Mouse (Mus musculus) cerebellum, adult 9-11 months (tissue): ENCODE measurements at regions not wholly inside any gene's neighbourhood (a gene's known extent, or its start where the extent isn't known, plus 50 kb on each side); places are given as distances from the start of the nearest gene placed in this dataset.

Source experiments
- DNase-seq: peaks from one replicate; pipeline ENCODE4 v3.0.0; 2022

DNA sequence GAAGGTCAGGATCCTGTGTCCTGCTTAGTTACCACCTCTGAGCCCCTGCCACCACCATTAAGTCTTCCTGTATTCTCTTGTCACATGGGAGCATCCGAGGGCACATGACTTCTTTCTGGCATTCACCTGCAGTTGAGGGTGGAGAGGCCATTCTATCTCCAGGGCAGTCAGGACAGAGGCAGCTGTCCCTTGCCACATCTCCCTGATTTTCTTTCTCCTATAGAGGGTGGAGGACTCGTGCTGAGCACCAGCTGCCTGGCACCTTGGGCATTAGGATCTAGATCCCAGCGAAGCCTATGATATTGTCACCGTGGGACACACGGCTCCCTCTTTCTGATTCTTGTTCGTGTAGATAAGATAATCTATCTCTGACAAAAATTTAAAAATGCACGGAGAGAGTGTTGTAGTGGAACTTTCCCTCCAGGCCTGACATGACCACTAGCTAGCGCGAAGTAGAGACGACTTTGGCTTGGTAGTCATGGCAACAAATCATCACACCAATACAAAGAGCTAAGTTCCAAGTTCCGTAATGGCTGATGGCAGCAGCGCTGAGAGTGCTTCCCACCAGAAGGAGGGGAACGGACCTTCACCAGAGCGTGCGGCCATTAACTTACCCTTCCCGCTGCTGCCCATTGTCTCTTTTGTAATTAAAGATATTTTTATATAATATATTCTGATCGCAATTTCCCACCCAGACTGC, 137.7 kb downstream of the Ipmk start:
- DNase-seq: no peak

DNA sequence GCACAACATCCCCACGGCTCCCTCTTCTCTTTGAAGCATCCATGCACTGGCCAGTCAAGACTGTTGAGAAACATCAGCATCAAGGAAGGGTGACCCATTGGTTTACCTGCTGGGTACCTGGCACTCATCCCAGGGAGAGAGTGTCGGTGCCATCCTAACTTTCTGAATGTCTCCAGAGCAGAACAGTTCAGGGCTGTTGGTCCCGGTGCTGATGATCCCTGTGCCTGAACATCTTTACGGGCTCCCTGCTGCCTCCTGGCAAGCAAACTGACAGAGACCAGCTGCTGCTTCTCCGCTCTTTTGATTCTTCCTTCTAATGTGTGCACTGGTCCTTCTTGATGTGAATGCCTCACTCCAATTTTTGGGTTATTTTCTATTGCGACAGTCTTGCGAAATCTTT, 142.2 kb downstream of the Ipmk start:
- no peak for DNase-seq

DNA sequence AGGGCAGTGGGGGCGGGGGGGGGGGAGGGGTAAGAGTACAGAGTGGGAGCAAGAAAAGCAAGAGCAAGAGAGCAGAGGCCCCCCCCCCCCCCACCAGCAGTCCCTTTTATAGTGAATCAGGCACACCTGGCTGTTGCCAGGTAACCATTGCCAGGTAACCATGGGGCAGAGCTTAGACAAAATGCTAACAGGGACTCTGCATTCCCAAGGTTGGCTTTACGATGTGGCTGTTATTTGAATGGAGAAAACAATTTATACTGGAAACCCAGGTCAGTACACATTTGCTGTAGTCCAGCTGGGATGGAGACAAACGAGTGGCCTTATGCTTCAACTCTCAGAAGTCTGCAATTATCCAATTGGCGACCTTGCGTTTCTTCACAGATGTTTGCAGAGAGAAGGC, 154.5 kb downstream of the Ipmk start:
- DNase-seq: no peak

DNA sequence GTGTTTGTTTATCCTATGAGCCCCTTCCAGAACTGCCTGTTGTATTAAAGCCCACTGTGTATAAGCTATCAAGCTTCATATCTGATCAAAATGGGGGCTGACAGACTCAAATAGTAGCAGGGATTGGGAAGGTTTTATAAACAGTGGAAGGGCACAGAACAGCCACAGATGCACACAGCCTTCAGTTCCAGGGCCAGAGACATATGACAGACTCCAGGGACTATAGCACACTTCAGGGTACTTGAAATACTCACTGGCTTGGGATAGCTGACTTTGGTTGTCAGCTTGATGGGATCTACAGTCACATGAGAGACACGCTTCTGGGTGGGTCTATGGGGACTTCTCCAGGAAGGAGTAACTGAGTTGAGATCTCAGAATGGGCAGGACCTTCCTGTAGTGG, 156.7 kb downstream of the Ipmk start:
- no peak for DNase-seq

DNA sequence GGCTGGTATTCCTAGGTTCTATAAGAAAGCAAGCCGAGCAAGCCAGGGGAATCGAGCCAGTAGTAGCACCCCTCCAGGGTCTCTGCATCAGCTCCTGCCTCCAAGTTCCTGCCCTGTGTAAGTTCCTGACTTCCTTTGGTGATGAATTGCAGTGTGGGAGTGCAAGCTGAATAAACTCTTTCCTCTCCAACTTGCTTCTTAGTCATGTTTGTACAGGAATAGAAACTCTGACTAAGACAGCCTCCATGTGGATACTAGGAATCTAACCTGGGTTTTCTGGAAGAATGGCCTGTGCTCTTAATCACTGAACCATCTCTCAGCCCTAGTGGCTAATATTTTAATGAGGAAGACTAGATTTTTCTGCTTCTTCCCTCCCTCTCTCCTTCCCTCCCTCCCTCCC, 177.7 kb downstream of the Ipmk start:
- DNase-seq: no peak

DNA sequence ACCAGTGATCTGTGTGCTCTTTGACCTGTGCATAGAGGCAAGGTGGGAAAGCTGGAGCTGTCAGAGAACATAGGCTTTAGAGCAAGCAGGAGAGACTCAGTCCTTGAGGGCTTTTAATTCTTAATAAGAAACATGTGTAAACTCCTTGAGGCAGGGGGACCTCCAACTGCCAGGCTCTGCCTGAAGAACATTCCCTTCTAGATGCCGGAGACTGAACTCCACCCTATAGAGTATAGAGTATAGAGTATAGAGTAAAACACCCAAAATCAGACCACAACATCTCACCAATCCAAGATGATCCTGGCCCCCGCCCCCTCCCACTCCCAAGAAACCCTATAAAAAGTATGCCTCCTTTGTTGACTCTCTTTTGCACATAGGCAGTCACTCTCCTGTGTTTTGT, 186.2 kb downstream of the Ipmk start:
- no peak for DNase-seq

DNA sequence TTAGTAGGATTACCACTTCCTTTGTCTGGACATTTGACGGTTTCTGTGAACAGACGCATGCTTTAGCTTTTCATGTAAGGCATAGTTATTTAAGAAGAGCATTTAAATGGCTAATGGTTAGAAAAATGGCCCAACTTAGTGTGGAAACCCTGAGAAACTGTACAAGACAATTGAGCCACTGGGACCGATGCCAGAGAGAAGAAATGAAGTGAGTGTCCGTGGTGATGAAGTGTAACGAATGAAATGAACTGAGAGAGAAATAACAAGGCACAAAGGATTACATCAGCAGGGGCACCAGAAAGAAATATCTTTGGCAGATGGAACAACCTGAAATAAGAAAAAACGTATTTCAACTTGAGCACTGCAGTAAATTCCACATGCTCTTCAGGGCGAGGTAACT, 197.9 kb downstream of the Ipmk start:
- DNase-seq: no peak

DNA sequence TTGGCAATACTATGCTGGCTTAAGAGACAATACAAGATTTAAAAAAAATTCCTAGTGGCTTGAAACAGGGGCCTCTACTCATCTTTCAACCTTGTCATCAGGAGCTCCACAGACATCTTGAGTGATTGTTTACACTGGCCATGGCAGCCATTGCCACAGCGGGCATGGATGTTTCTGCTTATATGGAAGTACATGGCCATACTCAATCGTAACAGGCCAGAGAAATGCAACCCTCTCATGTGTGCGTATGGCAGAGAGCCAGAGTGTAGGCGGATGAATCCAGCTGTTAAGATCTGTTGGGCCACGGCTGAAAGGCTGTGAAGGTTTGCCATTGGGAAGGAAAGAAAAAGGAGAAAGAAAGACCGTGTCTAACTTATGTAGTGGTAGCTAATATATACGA, 198.9 kb downstream of the Ipmk start:
- no peak for DNase-seq

DNA sequence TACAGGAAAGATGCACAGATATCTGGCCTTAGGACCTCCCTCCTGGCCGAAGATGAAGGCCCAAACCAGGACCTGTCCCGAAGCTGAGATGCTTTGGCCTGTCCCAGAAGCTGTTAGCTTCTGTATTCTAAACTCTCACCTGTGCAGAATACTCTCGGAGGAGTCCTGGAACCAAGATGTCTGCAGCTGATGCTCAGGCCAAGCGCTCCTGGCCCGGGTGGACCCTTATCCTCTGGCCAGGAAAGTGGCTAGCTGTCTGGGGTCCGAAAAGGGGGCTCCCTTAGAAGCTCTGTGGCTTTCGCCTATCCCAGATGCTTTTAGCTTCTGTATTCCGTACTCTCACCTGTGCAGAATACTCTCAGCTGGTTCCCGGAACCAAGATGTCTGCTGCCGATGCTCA, 236.2 kb downstream of the Ipmk start:
- no peak for DNase-seq

DNA sequence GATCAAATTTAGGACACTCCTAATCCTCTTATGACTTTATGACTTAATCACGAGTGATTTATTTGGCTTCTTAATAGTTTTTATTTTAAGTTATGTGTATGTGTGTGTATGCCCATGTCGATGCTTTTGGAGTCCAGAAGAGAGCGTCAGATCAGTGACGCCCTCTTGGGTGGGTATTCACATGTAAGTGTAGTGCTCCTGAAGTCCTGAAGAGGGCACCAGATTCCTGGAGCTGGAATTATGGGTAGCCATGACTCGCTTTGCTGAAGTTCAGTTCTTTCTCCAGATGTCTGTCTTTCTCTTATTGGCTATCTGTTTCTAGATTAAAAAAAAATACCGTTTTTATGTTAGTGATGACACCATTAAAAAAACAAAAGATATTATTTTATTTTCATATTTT, 251.0 kb downstream of the Ipmk start:
- no peak for DNase-seq

DNA sequence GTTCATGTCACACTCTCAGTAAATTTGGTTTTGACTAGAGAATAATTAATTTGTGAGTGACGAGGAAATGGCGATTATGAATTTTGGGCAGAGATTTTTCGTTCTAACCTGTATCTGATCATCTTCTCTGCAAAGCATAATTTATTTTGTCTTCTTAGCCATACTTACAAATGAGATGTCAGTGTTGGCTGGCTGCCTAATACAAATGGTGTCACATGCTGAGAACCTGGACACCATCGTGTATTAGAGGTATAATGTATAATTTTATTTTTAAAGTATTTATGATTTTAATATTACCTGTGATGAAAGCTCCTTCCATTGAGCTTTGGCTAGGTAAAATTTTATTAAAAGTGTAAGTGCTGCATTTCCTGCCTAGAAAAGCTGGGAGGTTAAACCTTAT, 266.2 kb downstream of the Ipmk start:
- no peak for DNase-seq

DNA sequence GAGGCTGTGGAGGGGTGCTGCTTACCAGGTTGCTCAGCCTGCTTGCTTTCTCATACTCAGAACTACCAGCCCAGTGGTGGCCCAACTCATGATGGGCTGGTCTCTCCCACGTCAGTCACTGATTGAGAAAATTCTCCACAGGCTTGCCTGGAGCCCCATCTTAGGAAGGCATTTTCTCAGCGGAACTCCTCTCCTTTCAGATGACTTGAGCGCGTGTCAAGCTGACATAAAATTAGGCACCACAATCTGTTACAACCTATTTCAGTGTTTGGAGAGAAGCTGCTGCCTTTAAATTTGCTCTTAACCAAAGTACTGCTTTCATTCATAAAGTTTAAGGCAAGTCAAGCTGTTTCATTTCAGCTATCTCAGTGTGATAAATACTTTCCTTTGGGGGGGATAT, 269.6 kb downstream of the Ipmk start:
- DNase-seq: no peak

DNA sequence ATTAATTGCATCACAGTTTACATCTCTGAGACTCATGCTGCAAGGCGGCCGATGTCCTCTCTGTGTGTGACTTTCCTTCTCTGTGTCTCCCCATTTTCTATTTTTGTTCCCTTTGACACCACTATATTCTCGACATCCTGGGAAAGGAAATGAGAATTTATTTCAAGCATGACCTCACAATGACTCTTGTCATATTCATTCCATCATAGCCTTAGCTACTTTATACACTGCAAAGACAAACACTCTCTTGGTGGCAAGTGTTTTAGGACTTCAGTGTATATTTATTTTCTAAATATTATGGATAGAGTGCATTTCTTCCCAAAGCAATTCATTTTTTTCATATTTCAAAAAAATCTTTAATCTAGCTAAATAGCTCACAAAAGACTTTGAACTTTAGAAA, 298.5 kb downstream of the Ipmk start:
- no peak for DNase-seq

DNA sequence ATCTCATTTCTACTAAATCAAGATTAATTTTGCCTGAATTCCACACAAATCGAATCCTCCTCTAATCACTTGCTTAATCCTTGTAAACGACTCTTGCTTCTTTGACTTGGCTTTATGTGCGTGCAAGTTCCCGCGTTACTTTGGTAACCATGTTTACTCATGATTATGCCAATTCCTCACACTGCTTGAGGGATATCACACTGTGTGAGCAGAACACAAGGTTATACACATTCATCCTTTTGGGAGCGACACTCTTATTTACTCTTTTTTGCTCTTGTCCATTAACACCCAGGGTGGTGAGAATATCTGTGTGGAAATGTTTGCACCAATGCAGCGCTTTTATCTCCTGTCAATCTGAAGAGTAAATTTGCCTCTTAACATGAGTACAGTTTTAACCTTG, 310.0 kb downstream of the Ipmk start:
- no peak for DNase-seq

DNA sequence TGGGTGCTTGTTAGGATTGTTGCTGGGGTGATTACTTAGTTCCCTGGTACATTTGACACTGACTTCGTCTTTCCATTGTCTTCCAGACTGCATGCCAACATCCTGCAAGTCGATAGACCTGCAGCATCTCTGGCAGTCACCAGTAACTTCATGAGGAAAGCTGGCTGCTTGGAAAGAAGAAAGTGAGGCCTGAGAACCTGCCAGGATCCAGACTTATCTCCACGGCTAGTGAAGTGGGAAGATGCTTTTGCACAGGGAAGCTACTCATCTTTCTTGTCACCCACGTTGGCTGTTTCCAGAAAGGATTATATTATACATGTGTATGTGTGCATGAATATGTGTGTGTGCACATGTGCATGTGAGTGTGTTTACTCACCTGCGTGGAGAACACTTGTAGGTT, 316.0 kb downstream of the Ipmk start:
- DNase-seq: no peak

DNA sequence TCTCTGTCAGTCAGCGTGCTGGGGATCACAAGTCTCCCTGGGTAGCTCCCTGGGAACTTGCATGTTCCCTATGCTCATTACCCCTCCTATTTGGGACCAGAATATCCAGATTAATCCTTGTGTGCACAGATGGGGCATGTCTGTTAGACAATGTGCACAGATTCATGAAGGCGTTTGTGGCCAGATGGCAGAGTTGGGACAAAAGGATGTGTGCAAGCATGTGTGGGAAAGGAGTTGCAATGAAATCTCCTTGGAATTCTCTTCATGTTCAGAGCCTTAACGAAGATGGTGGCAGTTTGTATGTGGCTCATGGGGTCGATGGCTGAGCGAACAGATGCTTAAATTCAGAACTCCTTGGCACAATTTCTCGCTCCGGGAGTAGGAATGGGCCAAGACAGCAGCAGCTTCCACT, 319.6 kb downstream of the Ipmk start:
- no peak for DNase-seq

DNA sequence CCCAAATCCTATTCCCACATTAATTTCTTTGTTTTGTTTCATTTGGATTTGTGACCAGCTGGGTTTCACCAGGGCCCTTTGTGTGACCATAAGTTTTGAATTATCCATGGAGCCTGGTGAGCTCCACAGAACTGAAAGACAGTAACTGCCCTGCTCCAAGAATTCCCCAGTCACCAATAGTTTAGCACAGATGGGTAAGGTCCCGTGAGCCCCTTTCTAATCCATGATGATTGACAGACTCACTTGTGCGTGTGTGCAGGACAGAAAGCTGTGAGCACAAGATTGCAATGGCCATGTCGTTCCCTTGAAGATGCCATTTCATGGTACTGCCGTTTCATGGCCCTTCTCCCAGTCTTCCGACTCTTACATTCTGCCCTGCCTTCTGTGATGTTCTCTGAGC, 331.7 kb downstream of the Ipmk start:
- DNase-seq: no peak

DNA sequence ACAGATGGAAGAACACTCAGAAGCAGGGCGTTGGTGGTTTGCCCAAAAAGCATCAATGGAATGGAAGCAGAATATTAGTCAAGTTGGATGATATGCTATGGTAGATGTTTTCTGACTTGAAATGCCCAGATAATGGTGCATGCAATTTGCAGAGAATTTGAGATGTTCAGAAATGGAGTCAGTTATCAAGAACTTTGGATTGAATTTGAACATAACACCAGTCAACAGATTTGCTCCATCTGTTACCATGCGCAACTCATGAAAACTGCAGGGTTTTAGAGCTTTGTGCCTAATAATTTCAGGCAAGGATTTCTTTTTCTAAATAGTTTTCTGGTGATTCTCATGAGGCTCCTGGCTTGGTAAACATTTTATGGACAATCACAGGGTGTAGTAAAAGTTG, 365.9 kb downstream of the Ipmk start:
- no peak for DNase-seq

DNA sequence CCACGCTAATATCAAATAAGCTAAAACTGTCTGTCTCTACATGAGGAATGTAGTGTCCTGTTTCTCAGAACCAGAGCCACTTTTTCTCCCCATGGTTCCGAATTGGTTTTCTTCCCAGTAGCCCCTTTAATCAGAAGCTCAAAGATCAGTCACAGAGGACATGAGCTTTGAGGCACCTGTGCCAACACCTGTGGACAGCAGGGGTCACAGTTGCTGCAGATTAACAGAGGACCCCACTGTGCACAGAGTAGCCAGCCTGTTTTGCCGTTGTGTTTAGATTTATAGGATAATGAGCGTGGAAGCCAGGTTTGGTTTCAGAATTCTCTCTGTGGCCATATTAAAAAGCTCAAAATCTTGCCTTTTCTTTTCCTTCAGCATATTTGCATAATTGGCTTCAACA, 380.2 kb downstream of the Ipmk start:
- DNase-seq: no peak

DNA sequence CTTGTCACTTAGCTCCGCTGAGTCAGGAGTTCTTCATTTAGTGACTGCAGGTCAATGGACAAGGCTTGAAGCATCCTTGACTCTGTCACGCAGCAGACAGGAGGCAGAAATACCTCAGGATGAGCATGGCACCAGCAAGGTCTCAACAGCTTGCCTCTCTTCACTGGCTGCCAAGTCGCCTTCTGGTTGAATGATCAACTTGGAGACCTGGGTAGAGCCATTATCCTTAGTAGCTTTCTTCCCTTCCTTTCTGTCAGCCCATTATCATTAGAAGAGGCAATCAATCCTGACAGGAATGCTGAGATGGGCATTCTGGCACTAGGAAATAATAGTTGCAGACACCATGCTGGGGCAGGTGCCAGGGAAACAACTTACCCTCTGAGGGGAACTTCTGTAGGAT, 386.3 kb downstream of the Ipmk start:
- DNase-seq: peak; percentile 30

DNA sequence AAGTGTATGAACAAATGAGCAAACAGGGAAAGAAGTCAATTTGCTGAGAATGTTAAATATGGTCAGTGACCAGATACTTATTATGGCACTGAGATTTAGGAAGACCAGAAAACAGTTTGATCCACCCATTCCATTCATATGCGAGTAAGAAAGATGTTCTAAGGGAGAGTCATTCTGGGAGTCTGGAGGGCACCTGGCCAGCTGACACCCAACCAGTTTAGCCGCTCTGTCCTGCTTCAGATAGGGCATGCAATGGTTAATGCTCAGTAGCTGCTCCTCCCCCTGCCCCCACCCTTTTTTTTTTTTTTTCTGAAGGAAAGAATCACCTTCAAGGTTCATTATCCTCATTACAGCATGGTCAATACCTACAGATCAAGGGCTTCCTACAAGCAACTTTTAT, 386.9 kb downstream of the Ipmk start:
- DNase-seq: no peak

DNA sequence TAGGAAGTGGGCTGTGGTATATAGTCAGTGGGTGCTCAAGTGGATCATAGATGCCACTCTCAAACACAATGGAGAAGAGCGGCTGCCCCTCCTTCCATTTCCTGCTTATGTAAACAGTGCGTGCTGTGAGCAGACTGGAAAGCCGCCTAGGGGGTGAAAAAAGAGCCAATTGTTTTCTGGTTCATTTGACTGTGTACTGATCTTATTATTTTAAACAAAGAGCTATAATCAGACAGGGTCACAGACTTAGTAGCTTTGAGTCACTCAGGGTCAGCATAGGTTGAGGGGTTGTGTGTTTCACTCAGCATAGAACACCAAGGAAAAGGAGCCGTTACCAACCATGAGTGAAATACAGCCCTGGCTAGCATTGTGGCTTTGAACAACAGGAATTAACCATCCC, 390.7 kb downstream of the Ipmk start:
- DNase-seq: no peak

DNA sequence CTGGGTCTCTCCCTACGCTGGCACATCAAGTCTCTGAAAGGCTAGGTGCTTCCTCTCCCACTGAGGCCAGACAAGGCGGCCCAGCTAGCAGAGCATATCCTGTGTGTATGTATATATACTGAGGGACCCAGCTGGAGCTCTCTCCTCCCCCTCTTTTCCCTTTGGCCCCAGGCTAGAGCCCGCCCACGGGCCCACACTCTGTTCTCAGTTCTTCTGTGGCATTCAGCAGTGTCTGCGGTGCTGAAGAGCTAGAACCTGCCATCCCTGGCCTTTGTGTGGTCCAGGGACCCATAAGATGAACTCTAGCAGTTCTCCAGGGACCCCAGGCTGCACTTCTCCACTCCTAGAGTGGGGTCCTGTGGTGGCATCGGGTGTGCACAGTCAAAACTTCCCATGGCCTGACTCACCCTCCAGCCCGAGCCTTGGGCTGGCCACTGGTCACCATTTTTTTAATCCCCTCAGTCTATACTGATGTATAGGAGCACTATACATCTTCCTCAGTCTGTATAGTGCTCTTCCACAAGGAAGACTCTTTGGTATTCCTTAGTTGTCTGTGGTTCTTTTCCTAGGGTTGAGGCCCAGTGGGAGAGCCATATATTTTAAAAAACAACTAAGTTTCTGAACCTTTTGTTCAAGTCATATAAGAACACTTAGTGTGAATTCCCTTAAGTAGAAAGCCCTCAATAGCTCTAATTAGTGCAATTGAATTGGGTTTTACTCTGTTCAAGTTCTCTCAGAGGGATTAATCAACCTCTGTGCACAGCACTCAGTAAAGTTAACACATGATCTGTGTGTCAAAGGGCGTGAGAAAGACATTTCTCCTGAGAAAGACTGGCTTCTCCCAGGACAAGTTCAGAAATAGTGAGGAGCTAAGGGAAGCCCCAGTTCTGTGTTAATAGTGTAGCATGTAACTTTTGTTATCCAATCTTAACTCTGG, 401.3 kb downstream of the Ipmk start:
- no peak for DNase-seq

DNA sequence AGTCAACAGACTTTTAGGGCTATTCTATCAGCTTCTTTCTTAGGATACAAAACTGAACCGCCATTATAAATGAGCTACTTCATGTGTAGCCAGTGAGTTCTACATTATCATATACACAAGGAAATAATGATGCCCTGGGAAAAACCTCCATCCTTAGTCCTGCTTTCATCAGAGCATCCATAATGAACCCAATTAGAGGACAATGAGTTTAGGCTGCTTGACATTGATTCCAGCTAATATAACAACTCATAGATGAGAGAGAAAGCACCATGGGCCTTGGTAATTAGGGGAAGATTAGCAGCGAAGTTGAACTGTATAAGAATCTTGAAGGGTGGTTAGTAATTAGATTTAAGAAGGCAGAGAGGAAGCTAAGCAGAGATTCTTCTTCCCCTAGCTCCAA, 405.7 kb downstream of the Ipmk start:
- no peak for DNase-seq

DNA sequence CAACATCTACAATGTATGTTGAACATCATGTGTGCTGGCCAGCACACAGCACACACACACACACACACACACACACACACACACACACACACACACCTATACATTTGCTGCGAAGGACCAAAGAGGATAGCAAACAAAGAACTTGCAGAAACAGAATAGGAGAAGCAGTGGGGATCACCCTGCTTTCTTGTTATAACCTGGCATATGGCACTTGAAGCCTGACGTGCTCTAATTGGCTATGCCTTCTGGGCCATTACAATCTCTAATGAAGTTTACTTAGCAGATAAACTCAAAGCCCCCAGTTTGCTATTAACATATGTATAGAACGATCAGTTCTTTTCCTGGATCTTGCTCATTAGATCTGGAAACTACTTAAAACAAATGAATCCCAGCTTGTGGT, 407.2 kb downstream of the Ipmk start:
- DNase-seq: no peak
